Mouse (Mus musculus): ENCODE results near the gene Vmn1r233. TPM values are rescaled to one million over a fixed set of nuclear protein-coding genes. Genes with fewer than 3 reads are reported as not detected.

The Vmn1r233 gene
- polyA plus RNA-seq (2015; fragmentation: Nextera tagmentation; extraction: Ambion mirVana), result not detected in 2 replicates

DNA sequence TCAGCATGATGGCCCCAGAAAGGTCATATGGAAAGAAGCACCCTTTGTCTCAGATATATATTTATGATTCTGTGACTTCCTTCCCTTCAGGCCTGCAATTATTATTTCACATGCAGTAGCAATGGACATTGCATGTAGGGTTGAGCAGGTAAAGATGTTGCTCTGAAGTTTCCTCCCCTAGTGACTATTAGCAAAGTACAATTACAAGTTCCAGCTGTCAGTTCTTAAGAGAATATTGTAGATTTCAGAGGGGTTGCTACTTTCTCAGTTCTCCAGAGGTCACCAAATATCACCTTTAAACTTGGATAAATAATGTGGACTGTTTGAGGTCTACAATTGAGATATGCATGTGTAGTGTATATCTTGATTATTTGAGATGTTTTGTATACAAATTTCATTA, at the start of gene Vmn1r233:
Gene Vmn1r233 (minus strand): TSS at position 101 of the 400 bp plus-strand sequence.
- no peaks in the 10 kb centered on the region for H3K4me1 ChIP-seq (replicated peaks)
- no peaks in the 10 kb centered on the region for H3K36me3 ChIP-seq
- no peaks in the 10 kb centered on the region for H3K9me3 ChIP-seq (replicated peaks)
- no peak within 1 kb of the TSS for H3K9ac ChIP-seq
- H3K27me3 ChIP-seq, result no peaks in the 10 kb centered on the region
- no peak within 1 kb of the TSS for H3K4me2 ChIP-seq
- no peak for ATAC-seq (replicated peaks; ENCODE audit: insufficient number of reproducible peaks, insufficient read depth, low FRiP score, low read depth)
- no peak within 1 kb of the TSS for H3K4me3 ChIP-seq
- H3K27ac ChIP-seq, result no peak within 1 kb of the TSS

DNA sequence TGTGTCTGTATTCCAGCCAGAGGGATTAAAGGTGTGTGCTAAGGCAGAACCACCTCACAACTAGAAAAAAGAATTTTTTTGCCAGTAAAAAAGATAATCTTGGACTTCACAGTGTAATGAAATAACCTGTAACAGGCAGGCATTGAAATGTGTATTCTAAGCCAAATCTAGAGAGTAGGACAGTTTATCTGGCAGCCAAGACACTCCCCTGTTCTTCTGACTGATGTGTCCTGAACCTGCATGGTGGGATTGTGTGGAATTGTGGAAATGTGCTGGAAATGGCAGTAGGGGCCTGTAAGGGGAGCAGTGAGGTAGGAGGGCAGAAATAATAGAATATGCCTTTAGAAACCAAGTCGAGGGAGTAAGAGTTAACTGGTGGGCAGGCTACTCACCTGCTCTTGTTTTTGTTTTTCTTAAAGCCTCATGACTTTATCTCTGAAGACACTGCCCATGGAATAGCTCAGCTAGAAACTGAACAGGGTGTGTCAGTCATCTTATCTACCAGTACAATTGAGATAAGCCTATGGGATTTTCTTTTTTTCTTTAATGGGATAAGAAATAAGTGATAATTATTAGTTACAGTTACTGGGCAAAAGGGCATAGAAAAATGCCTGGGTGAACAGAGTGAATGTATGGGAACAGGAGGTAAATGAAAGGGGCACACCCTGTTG, 22.3 kb upstream of the Vmn1r233 start:
- H3K9ac ChIP-seq, result no peak overlapping the region
- H3K4me1 ChIP-seq (replicated peaks), result no peaks in the 10 kb centered on the region
- peaks cover 54% of the 10 kb centered on the region for H3K36me3 ChIP-seq
- H3K27ac ChIP-seq, result no peak overlapping the region
- ATAC-seq (replicated peaks; ENCODE audit: insufficient number of reproducible peaks, insufficient read depth, low FRiP score, low read depth), result no peak
- no peak overlapping the region for H3K4me2 ChIP-seq
- 91% methylated on average over 1 of the region's 1 CpGs for WGBS
- H3K9me3 ChIP-seq (replicated peaks), result no peaks in the 10 kb centered on the region
- no peaks in the 10 kb centered on the region for H3K27me3 ChIP-seq
- no peak overlapping the region for H3K4me3 ChIP-seq

DNA sequence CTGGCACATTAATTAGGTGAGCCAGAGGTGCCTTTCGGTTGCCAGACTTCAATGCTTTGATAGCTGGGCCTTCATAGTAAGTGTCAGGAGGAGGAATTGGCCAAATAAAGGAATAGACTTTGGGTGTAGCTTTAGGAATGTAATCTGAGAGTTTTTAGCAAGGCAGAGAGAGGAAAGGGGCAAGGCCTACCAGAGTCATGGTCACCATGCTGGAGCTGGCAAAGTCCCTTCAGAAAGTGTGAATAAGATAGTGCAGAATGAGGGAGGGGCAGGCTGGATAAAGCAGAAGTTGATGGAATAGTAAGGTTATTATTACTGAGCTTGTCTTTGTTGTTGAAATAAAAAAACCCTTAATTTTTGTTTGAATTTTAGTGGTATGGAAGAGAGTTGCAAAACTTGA, 13.5 kb upstream of the Vmn1r233 start:
- Histone ChIP-seq H3K36me3 (peaks cover 4% of the 10 kb centered on the region), H3K4me2 (peak overlapping the region; percentile 66), H3K27me3 (0 out of 2 replicates have a peak, but pooled peaks cover 4% of the 10 kb centered on the region), H3K4me3 (peak overlapping the region; percentile 68), H3K4me1 (replicated peaks) (peaks cover 20% of the 10 kb centered on the region), H3K9ac (peak overlapping the region; percentile 79), H3K9me3 (replicated peaks) (no peaks in the 10 kb centered on the region), H3K27ac (peak overlapping the region; percentile 87; the same call in 1 of the 2 replicates)
- 21% methylated on average over 1 of the region's 1 CpGs for WGBS
- ATAC-seq (replicated peaks; ENCODE audit: insufficient number of reproducible peaks, insufficient read depth, low FRiP score, low read depth), result no peak

DNA sequence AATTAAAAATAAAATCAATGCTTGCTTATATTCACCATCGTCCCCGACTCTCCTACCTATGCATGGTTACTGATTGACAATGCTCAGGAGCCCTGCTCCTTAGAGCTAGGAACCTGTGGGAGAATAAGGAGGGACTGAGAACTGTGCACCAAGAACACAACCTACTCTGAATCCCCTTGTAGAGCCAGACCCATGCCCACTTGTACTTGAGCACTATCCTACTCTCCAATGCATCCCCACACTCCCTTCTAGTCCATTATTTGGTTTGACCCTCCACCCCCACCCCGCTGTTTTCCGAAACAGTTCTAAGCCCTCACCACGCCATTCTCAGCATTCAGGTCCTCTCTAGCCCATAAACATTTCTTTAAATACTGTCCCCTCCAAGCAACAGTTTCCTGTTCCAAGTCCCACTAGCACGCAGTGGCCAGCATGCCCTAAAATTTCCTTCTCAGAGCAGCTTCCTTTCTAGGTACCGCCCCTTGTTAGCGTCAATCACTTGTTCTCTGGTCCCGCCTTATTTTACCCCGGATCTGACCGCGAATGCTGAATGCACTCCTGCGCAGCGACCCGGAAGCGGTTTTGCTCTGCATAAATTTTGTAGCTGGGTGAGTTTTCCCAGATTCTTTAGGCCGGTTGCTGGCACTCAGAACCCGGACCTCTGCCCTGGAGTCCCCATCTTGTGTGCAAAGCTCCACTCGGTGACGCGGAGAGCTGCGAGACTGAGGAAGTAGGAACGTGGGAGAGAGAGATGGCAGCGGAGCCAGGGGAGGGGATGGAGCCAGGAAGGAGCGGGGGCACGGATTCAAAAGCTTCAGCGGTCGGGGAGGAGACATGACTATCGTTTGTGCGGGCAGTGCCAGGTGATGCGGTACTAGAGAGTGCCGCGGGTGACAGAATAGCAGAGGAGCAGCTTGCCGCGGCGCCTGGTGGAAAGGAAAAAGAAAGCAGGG, 12.4 kb upstream of the Vmn1r233 start, which contains the start of gene Zfp160:
Gene Zfp160 (plus strand): TSS at position 522 of the 950 bp plus-strand sequence.
- H3K27ac ChIP-seq, result peak within 1 kb of the TSS; percentile 87
- peak within 1 kb of the TSS; percentile 68 for H3K4me3 ChIP-seq
- 5% methylated on average over 36 of the region's 36 CpGs for WGBS
- peaks cover 20% of the 10 kb centered on the region for H3K4me1 ChIP-seq (replicated peaks)
- ATAC-seq (replicated peaks; ENCODE audit: insufficient number of reproducible peaks, insufficient read depth, low FRiP score, low read depth), result peak; percentile 95
- H3K4me2 ChIP-seq, result peak within 1 kb of the TSS; percentile 66
- H3K9ac ChIP-seq, result peak within 1 kb of the TSS; percentile 79
- peaks cover 4% of the 10 kb centered on the region for H3K36me3 ChIP-seq
- 0 out of 2 replicates have a peak, but pooled peaks cover 4% of the 10 kb centered on the region for H3K27me3 ChIP-seq
- no peaks in the 10 kb centered on the region for H3K9me3 ChIP-seq (replicated peaks)

DNA sequence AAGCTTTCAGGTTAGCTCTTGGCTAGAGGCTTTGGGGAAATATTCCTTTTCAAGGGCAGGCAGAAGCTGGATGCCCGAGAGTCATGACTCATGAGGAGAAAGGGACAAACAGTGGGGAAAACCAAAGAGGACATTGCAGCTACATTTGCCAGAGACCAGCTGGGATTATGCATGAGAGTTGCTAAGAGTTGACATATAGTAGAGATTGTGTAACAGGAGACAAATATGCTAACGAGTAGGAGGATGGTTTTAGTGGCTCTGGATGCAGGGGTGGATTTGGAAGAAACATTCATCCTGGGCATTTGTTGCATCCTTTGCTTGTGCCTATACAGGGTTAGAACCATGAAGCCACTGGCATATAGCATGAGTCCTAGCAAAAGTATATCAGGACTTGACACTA, 2.5 kb downstream of the Vmn1r233 start:
- H3K4me2 ChIP-seq, result no peak overlapping the region
- WGBS, result 60% methylated on average over 2 of the region's 2 CpGs
- no peaks in the 10 kb centered on the region for H3K9me3 ChIP-seq (replicated peaks)
- no peak overlapping the region for H3K4me3 ChIP-seq
- no peaks in the 10 kb centered on the region for H3K27me3 ChIP-seq
- H3K9ac ChIP-seq, result no peak overlapping the region
- ATAC-seq (replicated peaks; ENCODE audit: insufficient number of reproducible peaks, insufficient read depth, low FRiP score, low read depth), result no peak
- no peaks in the 10 kb centered on the region for H3K36me3 ChIP-seq
- H3K27ac ChIP-seq, result no peak overlapping the region
- H3K4me1 ChIP-seq (replicated peaks), result no peaks in the 10 kb centered on the region

DNA sequence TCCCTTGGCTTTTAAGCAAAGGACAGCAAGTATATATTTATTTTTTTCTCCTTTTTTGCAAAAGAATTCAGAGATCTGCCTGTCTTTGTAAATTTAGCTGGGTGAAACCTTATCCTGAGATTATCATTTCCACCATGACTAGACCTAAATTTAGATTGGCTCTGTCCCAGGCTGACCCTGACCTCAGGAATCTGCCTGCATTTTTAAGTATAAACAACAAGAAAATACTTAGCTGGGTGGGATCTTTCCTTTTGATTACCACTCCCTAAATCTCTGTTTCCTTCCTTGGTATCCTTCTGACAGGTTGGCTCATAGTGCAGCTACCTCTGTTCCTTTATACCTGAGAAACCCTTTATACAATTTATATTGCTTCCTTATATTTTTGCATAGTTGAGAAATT, 29.6 kb downstream of the Vmn1r233 start:
- no peak overlapping the region for H3K9ac ChIP-seq
- H3K9me3 ChIP-seq (replicated peaks), result no peaks in the 10 kb centered on the region
- H3K4me2 ChIP-seq, result no peak overlapping the region
- no peak overlapping the region for H3K27ac ChIP-seq
- no peaks in the 10 kb centered on the region for H3K4me1 ChIP-seq (replicated peaks)
- H3K27me3 ChIP-seq, result no peaks in the 10 kb centered on the region
- H3K4me3 ChIP-seq, result no peak overlapping the region
- ATAC-seq (replicated peaks; ENCODE audit: insufficient number of reproducible peaks, insufficient read depth, low FRiP score, low read depth), result no peak
- H3K36me3 ChIP-seq, result peaks cover 74% of the 10 kb centered on the region

DNA sequence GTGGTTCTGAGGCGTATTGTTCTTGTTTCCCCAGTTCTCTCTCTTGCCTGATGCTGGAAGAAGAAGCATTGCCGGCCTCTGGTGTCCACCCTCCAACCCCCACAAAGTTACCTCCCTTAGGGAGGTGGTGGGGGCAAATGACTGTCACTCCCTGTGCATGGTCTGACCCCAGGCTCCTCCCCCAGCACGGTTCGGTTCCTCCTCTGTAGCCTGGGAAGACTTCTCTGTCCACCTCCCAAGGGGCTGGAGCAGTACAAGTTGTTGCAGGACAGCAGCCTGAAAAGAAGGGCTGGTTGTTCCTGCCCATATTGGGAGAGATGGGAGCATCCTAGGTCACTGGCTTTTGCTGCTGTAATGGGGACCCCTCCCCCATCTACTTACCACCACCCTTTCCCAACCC, 30.8 kb downstream of the Vmn1r233 start:
- Histone ChIP-seq H3K9ac (no peak overlapping the region), H3K4me3 (no peak overlapping the region), H3K4me2 (no peak overlapping the region), H3K9me3 (replicated peaks) (no peaks in the 10 kb centered on the region), H3K27me3 (no peaks in the 10 kb centered on the region), H3K4me1 (replicated peaks) (no peaks in the 10 kb centered on the region), H3K27ac (no peak overlapping the region), H3K36me3 (peaks cover 87% of the 10 kb centered on the region)
- WGBS, result 87% methylated on average over 4 of the region's 4 CpGs
- no peak for ATAC-seq (replicated peaks; ENCODE audit: insufficient number of reproducible peaks, insufficient read depth, low FRiP score, low read depth)

DNA sequence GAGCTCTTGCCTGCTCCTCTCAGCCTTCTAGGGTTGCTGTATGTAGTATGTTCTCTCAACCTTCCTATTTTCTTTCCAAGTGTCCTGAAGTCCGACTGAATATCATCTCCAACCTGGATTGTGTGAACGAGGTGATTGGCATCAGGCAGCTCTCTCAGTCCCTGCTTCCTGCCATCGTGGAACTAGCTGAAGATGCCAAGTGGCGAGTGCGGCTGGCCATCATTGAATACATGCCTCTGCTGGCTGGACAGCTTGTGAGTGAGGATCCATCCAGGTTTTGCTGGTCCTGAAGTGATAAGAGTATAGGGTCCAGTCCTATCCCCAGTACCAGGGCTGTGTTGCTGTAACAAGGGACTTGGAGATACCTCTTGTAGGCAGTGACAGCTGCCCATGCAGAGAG, 35.9 kb downstream of the Vmn1r233 start:
- no peak overlapping the region for H3K4me3 ChIP-seq
- no peak for ATAC-seq (replicated peaks; ENCODE audit: insufficient number of reproducible peaks, insufficient read depth, low FRiP score, low read depth)
- peaks cover 98% of the 10 kb centered on the region for H3K36me3 ChIP-seq
- 90% methylated on average over 5 of the region's 5 CpGs for WGBS
- no peaks in the 10 kb centered on the region for H3K9me3 ChIP-seq (replicated peaks)
- no peak overlapping the region for H3K27ac ChIP-seq
- H3K9ac ChIP-seq, result no peak overlapping the region
- no peak overlapping the region for H3K4me2 ChIP-seq
- no peaks in the 10 kb centered on the region for H3K4me1 ChIP-seq (replicated peaks)
- no peaks in the 10 kb centered on the region for H3K27me3 ChIP-seq

DNA sequence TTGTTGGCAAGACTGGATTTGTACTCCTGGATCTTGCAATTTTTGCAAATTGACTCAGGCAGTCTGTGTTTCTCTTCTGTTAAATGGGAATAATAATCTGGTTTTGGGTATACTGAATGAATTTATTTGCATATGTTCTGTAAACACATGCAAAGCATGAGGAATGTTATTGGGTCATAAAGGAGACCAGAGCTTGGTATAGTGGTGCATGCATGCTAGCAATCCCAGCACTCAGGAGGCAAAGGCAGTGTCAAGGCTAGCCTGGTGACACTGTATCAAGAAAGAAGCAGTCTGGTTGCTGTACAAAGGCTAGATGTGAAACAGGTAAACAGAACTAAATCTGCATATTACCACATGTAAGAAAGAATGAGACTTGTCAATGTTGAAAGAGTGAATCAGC, 49.6 kb downstream of the Vmn1r233 start:
- H3K27me3 ChIP-seq, result no peaks in the 10 kb centered on the region
- no peak for ATAC-seq (replicated peaks; ENCODE audit: insufficient number of reproducible peaks, insufficient read depth, low FRiP score, low read depth)
- H3K4me3 ChIP-seq, result peak overlapping the region; percentile 89
- no peaks in the 10 kb centered on the region for H3K9me3 ChIP-seq (replicated peaks)
- peak overlapping the region; percentile 75 for H3K4me2 ChIP-seq
- peak overlapping the region; percentile 85 for H3K9ac ChIP-seq
- peaks cover 33% of the 10 kb centered on the region for H3K4me1 ChIP-seq (replicated peaks)
- H3K27ac ChIP-seq, result no peak overlapping the region
- H3K36me3 ChIP-seq, result peaks cover 6% of the 10 kb centered on the region

DNA sequence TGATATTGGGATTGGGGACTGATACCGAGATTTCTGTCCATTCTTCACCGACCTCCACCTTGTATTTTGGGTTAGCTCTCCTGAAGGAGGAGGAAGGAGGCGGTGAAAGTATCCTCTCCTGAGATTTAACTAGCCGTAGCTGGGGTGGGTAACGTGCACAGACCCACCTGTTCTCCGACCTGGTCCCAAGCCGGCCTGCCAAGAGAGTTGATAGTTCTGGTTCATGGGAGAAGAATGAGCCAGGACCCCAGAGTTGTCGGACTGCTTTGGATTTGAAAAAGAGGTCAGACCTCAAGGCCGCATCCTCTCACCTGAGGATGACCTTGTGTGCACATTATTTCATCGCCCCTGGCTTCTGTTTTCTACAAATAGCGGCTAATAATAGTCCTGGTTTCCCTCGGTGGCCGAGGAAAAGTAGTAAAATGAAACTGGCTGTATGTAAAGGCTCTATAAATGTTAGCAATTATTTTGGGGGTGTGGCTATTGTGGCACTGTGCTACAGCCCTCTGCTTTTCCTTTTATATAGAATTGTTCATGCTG, 50.2 kb downstream of the Vmn1r233 start:
- no peak for ATAC-seq (replicated peaks; ENCODE audit: insufficient number of reproducible peaks, insufficient read depth, low FRiP score, low read depth)
- peak overlapping the region; percentile 89 for H3K4me3 ChIP-seq
- H3K9ac ChIP-seq, result peak overlapping the region; percentile 85
- WGBS, result under 1% methylated on average over 13 of the region's 13 CpGs
- H3K4me1 ChIP-seq (replicated peaks), result peaks cover 33% of the 10 kb centered on the region
- H3K4me2 ChIP-seq, result peak overlapping the region; percentile 75
- peak overlapping the region; percentile 98 for H3K27ac ChIP-seq
- no peaks in the 10 kb centered on the region for H3K27me3 ChIP-seq
- no peaks in the 10 kb centered on the region for H3K9me3 ChIP-seq (replicated peaks)
- peaks cover under 1% of the 10 kb centered on the region for H3K36me3 ChIP-seq
